Comparison of ENCODE assay signal across 13 mouse cellular contexts in the genomic region with DNA sequence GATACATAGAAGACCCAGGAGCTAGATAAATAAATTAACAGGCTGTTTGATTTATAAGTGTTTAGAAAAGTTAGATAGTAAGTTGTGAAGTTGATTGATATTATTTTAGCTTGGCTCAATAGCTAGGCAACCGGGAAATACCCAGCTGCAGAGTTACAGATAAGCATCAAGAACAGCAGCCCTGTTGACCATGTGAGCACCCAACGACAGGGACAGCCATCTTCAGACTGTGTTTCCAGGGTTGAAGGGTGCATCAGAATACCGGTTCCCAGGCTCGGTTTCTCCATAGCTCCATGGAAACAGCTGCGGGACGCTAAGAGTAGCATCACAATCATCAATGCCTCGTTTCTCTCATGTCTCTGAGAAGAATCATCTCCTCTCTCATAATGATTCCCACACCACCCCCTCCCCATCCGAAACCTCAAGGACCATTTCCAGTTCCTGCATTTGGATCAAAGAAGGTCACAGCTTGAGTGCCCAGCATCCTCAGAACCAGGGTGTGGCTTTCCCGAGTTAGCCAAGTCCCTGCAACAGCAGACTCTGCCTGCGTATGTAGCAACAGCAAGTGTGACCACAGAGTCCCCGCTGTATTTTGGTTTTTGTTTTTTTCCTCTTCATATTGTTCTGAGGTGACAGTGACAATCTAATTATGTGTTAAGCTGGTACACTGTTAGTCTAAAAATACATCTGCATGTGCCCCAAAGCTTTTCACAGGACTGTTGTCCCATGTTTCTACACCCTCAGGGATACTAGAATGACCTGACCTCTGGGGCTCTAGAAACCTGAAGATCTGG. TPM values are rescaled to one million over a fixed set of nuclear protein-coding genes. Genes with fewer than 3 reads are reported as not detected.
DNase-seq lines count a peak whose midpoint lies in the region; ATAC-seq lines count a peak whose summit lies in the region.
"Had no signal": no experiment of that assay in that cellular context is flagged by ENCODE, and none has a peak within 500 bp of the region (broad histone marks: within the 10 kb centered on the region; RNA-seq: fewer than 3 reads in every experiment).

No protein-coding gene starts in this region.

- peak; percentile 44 to 58 for DNase-seq in spleen, postnatal 36 days (ENCODE audit: low spot score in 2 of 2)
- no peak for DNase-seq in spleen, adult 12 weeks (ENCODE audit: low spot score)
- DNase-seq in ovary, postnatal 36 days (ENCODE audit: low spot score): no peak
- DNase-seq in kidney, postnatal 4 days: no peak
- DNase-seq in left cerebral cortex, postnatal 36 days (ENCODE audit: low spot score in 2 of 2): no peak
- DNase-seq: cerebellum, postnatal 14 days; gastrocnemius, postnatal 10 days; left cerebral cortex, postnatal 4 days; thymus, postnatal 36 days had no signal

- intact Hi-C loops in left cerebral cortex, postnatal 36 days (cut with DNase I): loop anchor here (5.0 kb wide), 1 partner anchor 39 kb away; a partner anchor contains a TSS

- H3K4me3 ChIP-seq in macrophage (ENCODE audit: inconsistent target): no peak overlapping the region; the same call in 1 of the 2 replicates

- no peaks in the 10 kb centered on the region for H3K79me2 ChIP-seq in macrophage (ENCODE audit: inconsistent target)

- peak; percentile 79 for ATAC-seq in granulocyte monocyte progenitor cell, adult 5-6 weeks (replicated peaks; ENCODE audit: poor library complexity, severe bottlenecking)
- ATAC-seq: forebrain, embryonic 14.5 days; hindbrain, postnatal 0 days had no signal

- H3K36me3 ChIP-seq in macrophage (ENCODE audit: inconsistent target): no peaks in the 10 kb centered on the region

- peak overlapping the region; percentile 99 for H3K27ac ChIP-seq in macrophage
- H3K27ac ChIP-seq: hindbrain, postnatal 0 days had no signal

- 15% methylated on average over 11 of the region's 11 CpGs for WGBS in macrophage (ENCODE audit: missing documents)

RNA-seq across cellular contexts. Expression of a gene that starts 11.2 kb away (rescaled TPM):
- 60.0 and 80.7 TPM in 2 replicates for total RNA-seq in granulocyte monocyte progenitor cell, adult 5-6 weeks (2014; fragmentation: Nextera tagmentation)
- total RNA-seq in granulocyte monocyte progenitor cell, adult 5-6 weeks (2017): 64.1 and 70.9 TPM in 2 replicates
- 1,000 to 10,000 TPM in 18 of 26 experiments, 100 to 1,000 TPM in 8; 824 to 3,159 (median 1,302) TPM for total RNA-seq in macrophage (2018; cell fraction: chromatin; rRNA removed)
- 100 to 1,000 TPM; 254 to 524 (median 295) TPM for total RNA-seq in macrophage (2018; cell fraction: cytosol; rRNA removed)
- total RNA-seq in macrophage (2018; cell fraction: nucleus; rRNA removed): 1,000 to 10,000 TPM in 13 of 26 experiments, 100 to 1,000 TPM in 13; 380 to 1,577 (median 999) TPM
- polyA plus RNA-seq in macrophage (2018): 133 to 298 TPM (median 216 TPM) in 3 replicates
- 1 to 10 TPM; 3.5 to 3.6 TPM for total RNA-seq in left cerebral cortex, postnatal 36 days (2021)

RNA-seq across cellular contexts. Expression of a gene that starts 40.7 kb away (rescaled TPM):
- total RNA-seq in granulocyte monocyte progenitor cell, adult 5-6 weeks (2014; fragmentation: Nextera tagmentation): 1.4 and 3.8 TPM in 2 replicates
- 2.7 and 4.5 TPM in 2 replicates for total RNA-seq in granulocyte monocyte progenitor cell, adult 5-6 weeks (2017)
- total RNA-seq in macrophage (2018; cell fraction: chromatin; rRNA removed): under 1 TPM in 13 of 26 experiments, not detected in 13; 0.10 to 0.34 (median 0.22) TPM
- under 1 TPM; 0.05 to 0.49 (median 0.20) TPM for total RNA-seq in macrophage (2018; cell fraction: cytosol; rRNA removed)
- under 1 TPM in 18 of 26 experiments, not detected in 8; 0.06 to 0.39 (median 0.20) TPM for total RNA-seq in macrophage (2018; cell fraction: nucleus; rRNA removed)
- polyA plus RNA-seq in macrophage (2018): 0.11 to 0.42 TPM (median 0.29 TPM) in 3 replicates
- 100 to 1,000 TPM; 158 to 220 TPM for total RNA-seq in left cerebral cortex, postnatal 36 days (2021)

Comparison
In these comparisons a context has a peak if more than half of its experiments do, and no peak if none do; other contexts are left out.
1. DNase-seq: peak in spleen, postnatal 36 days (2 of 2); none in spleen, adult 12 weeks (single experiment), ovary, postnatal 36 days (single experiment), kidney, postnatal 4 days (0 of 2) and left cerebral cortex, postnatal 36 days (0 of 2).
2. RNA of a gene that starts 11.2 kb away (total RNA-seq): 60.0 to 80.7 TPM in granulocyte monocyte progenitor cell, adult 5-6 weeks; 3.5 to 3.6 TPM in left cerebral cortex, postnatal 36 days; every median in the first group is over 10 times any median in the second.
3. RNA of a gene that starts 40.7 kb away (total RNA-seq): 158 to 220 TPM in left cerebral cortex, postnatal 36 days; 1.4 to 4.5 TPM in granulocyte monocyte progenitor cell, adult 5-6 weeks; every median in the first group is over 10 times any median in the second.